Mouse (Mus musculus): ENCODE measurements at regions not wholly inside any gene's neighbourhood (a gene's known extent, or its start where the extent isn't known, plus 50 kb on each side); places are given as distances from the start of the nearest gene placed in this dataset.
A peak's percentile ranks its signal among the peaks of the same experiment; 100 is the strongest.

GRCm38 (mm10) chr6:59556668-59557310, 130.7 kb upstream of the Gprin3 start:
- DNase-seq (ENCODE audit: low spot score), result no peak

- no peak for DNase-seq (ENCODE audit: low spot score)
Observed at GRCm38 (mm10) chr6:59537025-59537424, 110.9 kb upstream of the Gprin3 start.

- DNase-seq (ENCODE audit: low spot score), result no peak
Observed at GRCm38 (mm10) chr6:59524940-59525265, 98.8 kb upstream of the Gprin3 start.

- DNase-seq (ENCODE audit: low spot score), result no peak
Observed at GRCm38 (mm10) chr6:59524095-59524939, 98.2 kb upstream of the Gprin3 start.

GRCm38 (mm10) chr6:59522960-59523359, 96.9 kb upstream of the Gprin3 start:
- no peak for DNase-seq (ENCODE audit: low spot score)

- no peak for DNase-seq (ENCODE audit: low spot score)
Observed at GRCm38 (mm10) chr6:59500818-59501217, 74.7 kb upstream of the Gprin3 start.

GRCm38 (mm10) chr6:59498800-59499199, 72.7 kb upstream of the Gprin3 start:
- DNase-seq (ENCODE audit: low spot score), result no peak

- DNase-seq (ENCODE audit: low spot score), result peak; percentile 76
Observed at GRCm38 (mm10) chr6:59498079-59498478, 72.0 kb upstream of the Gprin3 start.

GRCm38 (mm10) chr6:59489001-59489575, 63.0 kb upstream of the Gprin3 start:
- DNase-seq (ENCODE audit: low spot score), result no peak

- DNase-seq (ENCODE audit: low spot score), result peak; percentile 1
Observed at GRCm38 (mm10) chr6:59488386-59488785, 62.3 kb upstream of the Gprin3 start.

- DNase-seq (ENCODE audit: low spot score), result no peak
Observed at GRCm38 (mm10) chr6:59484004-59484403, 57.9 kb upstream of the Gprin3 start.

GRCm38 (mm10) chr6:59483587-59483986, 57.5 kb upstream of the Gprin3 start:
- peak; percentile 68 for DNase-seq (ENCODE audit: low spot score)

Measured in embryo, embryonic 10.5 days (tissue).